Mouse (Mus musculus) heart, postnatal 36 days (tissue): ENCODE measurements around the gene Dmrtc1a. TPM values are rescaled to one million over a fixed set of nuclear protein-coding genes. Genes with fewer than 3 reads are reported as not detected.
"Not testable (repeated sequence)": the region's sequence is repeated elsewhere in the genome, so short reads cannot be mapped to it uniquely, and the experiment has no call there.

Experiments used
- DNase-seq, 2 experiments: peaks; one replicate each; pipeline ENCODE4 v3.0.0; 2021 to 2022
- intact Hi-C: fragments of 180-260 bp; cut with DNase I; formaldehyde crosslinking; loops from one replicate; pipeline ENCODE4 v1.15.1; 2025
- total RNA-seq, 2 experiments: library from RNA; stranded (reverse); gene quantifications; 2 replicates each; pipeline ENCODE4 v1.2.3; 2021

The Dmrtc1a gene
- total RNA-seq, result not detected

GRCm38 (mm10) chrX:102908587-102908986 is at the start of gene Dmrtc1a, which contains the start of gene 1700011M02Rik:
Gene Dmrtc1a, minus strand, starts transcription at chrX:102908687.
Gene 1700011M02Rik, plus strand, starts transcription at chrX:102908905.
- not testable (repeated sequence) for DNase-seq

GRCm38 (mm10) chrX:102950136-102950535 is 41.6 kb upstream of the Dmrtc1a start:
- DNase-seq, result not testable (repeated sequence)
- intact Hi-C loops, result loop anchor here (10.0 kb wide), 1 partner anchor 495 kb away; no protein-coding TSS in a partner anchor

More at GRCm38 (mm10) chrX:102908587-102908986, at the start of gene Dmrtc1a, which contains the start of gene 1700011M02Rik:
- intact Hi-C loops, result not testable (repeated sequence)

GRCm38 (mm10) chrX:102936743-102937142 is 28.3 kb upstream of the Dmrtc1a start:
- intact Hi-C loops, result no loop called here
- peak in 1 of 2 experiments; percentile 4 for DNase-seq

GRCm38 (mm10) chrX:102934395-102934764 is 25.9 kb upstream of the Dmrtc1a start:
- DNase-seq, result no peak
- intact Hi-C loops, result no loop called here

GRCm38 (mm10) chrX:102933571-102934394 is 25.3 kb upstream of the Dmrtc1a start:
- intact Hi-C loops, result no loop called here
- peak; percentile 40 for DNase-seq

- intact Hi-C loops, result no loop called here
- no peak for DNase-seq
Observed at GRCm38 (mm10) chrX:102932992-102933570, 24.6 kb upstream of the Dmrtc1a start.

- intact Hi-C loops, result loop anchor here (2.0 kb wide), 1 partner anchor 241 kb away; the partner anchor contains the start of gene Gm3880
- DNase-seq, result not testable (repeated sequence)
Observed at GRCm38 (mm10) chrX:102928072-102928471, 19.6 kb upstream of the Dmrtc1a start, which contains the start of gene 1700018G05Rik. Gene 1700018G05Rik, plus strand, starts transcription at chrX:102928372.

- intact Hi-C loops, result not testable (repeated sequence)
- peak in 1 of 2 experiments; percentile 5 for DNase-seq
Observed at GRCm38 (mm10) chrX:102926707-102927106, 18.2 kb upstream of the Dmrtc1a start.

- DNase-seq, intact Hi-C loops: not testable (repeated sequence)
Observed at GRCm38 (mm10) chrX:102914823-102915222, 6.3 kb upstream of the Dmrtc1a start.

GRCm38 (mm10) chrX:102867871-102868270 is 40.6 kb downstream of the Dmrtc1a start, which contains the start of gene 1700031F05Rik:
Gene 1700031F05Rik, minus strand, starts transcription at chrX:102867971.
- intact Hi-C loops, result loop anchor here (5.0 kb wide), 1 partner anchor 76 kb away; no protein-coding TSS in a partner anchor
- no peak for DNase-seq

GRCm38 (mm10) chrX:102854516-102854915 is 54.0 kb downstream of the Dmrtc1a start, which contains the start of gene Dmrtc1c2:
Gene Dmrtc1c2, minus strand, starts transcription at chrX:102854616.
- intact Hi-C loops, DNase-seq: not testable (repeated sequence)

Other genes starting within 250 kb of the Dmrtc1a start
- not detected for gene Gm3880, start 221.7 kb downstream of the Dmrtc1a start, total RNA-seq
- not detected for gene Gm9112, start 201.1 kb downstream of the Dmrtc1a start, total RNA-seq
- not detected for gene Dmrtc1b, start 200.8 kb downstream of the Dmrtc1a start, total RNA-seq
- gene Dmrtc1c1, start 105.7 kb downstream of the Dmrtc1a start, total RNA-seq, result not detected
- not detected for gene Dmrtc1c2, start 54.1 kb downstream of the Dmrtc1a start, total RNA-seq
- gene 1700031F05Rik, start 40.7 kb downstream of the Dmrtc1a start, total RNA-seq, result not detected
- not detected for gene 1700011M02Rik, start 218 bp upstream of the Dmrtc1a start, total RNA-seq
- not detected for gene 1700018G05Rik, start 19.7 kb upstream of the Dmrtc1a start, total RNA-seq